Mouse (Mus musculus): ENCODE measurements around the gene Gm10228. TPM values are rescaled to one million over a fixed set of nuclear protein-coding genes. Genes with fewer than 3 reads are reported as not detected.

The Gm10228 gene
- not detected for total RNA-seq (2023)

DNA sequence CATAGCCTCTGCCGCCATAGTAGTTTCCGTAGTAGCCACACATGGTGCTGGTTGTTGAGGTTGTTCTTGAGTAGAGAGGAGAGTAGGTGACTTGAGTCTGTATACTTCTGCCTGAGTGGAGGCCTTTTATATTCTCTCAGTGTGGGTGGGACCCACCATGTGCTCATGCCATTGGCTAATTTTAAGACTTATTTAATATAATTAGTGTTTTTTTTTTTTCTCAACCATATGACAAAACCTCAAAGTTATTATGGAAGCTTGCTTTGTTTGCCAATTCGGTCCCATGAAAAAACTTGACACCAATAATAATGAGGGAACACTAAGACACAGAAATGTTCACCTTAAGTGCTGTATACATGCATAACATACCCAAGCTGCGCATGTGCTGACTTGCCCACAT is at the start of gene Gm10228:
Gene Gm10228, minus strand, starts transcription at position 101 of the 400 bp plus-strand sequence.

GRCm38 (mm10) chr16:89063902-89064301 is 22.6 kb upstream of the Gm10228 start, which contains the start of gene 1110025L11Rik:
Gene 1110025L11Rik, minus strand, starts transcription at chr16:89064002.

GRCm38 (mm10) chr16:89047783-89048182 is 6.5 kb upstream of the Gm10228 start, which contains the start of gene Krtap6-5:
Gene Krtap6-5, minus strand, starts transcription at chr16:89047883.

GRCm38 (mm10) chr16:89031399-89031798 is 9.9 kb downstream of the Gm10228 start, which contains the start of gene Krtap6-1:
Gene Krtap6-1, plus strand, starts transcription at chr16:89031699.

DNA sequence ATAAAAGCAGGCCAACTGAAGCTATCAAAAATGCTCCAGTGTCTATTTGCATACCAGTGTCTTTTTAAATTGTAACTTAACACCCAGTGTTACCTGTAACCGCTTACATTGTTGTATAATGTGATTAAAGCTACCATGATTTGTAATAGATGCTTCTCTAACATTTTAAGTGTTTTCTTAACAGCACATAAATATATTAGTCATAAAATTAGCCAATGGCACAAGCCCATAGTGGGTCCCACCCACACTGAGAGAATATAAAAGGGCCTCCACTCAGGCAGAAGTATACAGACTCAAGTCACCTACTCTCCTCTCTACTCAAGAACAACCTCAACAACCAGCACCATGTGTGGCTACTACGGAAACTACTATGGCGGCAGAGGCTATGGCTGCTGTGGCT is 26.3 kb downstream of the Gm10228 start, which contains the start of gene Gm10229:
Gene Gm10229, plus strand, starts transcription at position 301 of the 400 bp plus-strand sequence.

DNA sequence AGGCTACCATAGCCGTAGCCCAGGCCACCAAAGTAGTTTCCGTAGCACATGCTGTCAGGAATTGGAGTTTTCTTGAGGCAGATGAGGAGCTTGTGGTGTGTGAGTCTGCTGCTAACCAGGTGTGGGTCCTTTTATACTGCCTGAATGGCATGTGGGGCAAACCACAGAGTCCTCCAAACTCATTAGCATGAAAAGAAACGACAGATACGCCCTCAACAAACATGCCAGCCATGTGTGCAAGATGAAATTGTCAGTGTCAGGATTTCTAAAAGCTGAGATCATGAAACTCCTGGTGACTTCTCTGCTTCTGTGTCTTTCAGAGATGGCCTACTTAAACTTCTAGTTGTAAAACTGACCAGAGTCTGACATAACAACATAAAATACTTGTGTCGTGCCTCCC is 30.6 kb downstream of the Gm10228 start, which contains the start of gene Krtap22-2:
Gene Krtap22-2, minus strand, starts transcription at position 101 of the 400 bp plus-strand sequence.

Other genes with a start within 250 kb of the Gm10228 start
- not detected for gene Gm20741, start 229.3 kb downstream of the Gm10228 start, total RNA-seq (2023)
- not detected for gene Krtap15, start 221.3 kb downstream of the Gm10228 start, total RNA-seq (2023)
- not detected for gene Krtap14, start 215.3 kb downstream of the Gm10228 start, total RNA-seq (2023)
- gene Krtap19-1, start 172.1 kb downstream of the Gm10228 start, total RNA-seq (2023): not detected
- gene Krtap19-2, start 167.2 kb downstream of the Gm10228 start, total RNA-seq (2023): not detected
- not detected for gene Krtap19-3, start 163.4 kb downstream of the Gm10228 start, total RNA-seq (2023)
- not detected for gene Krtap19-4, start 156.4 kb downstream of the Gm10228 start, total RNA-seq (2023)
- not detected for gene Krtap19-5, start 145.0 kb downstream of the Gm10228 start, total RNA-seq (2023)
- gene Krtap19-9b, start 109.2 kb downstream of the Gm10228 start, total RNA-seq (2023): not detected
- not detected for gene Krtap16-3, start 78.6 kb downstream of the Gm10228 start, total RNA-seq (2023)
- not detected for gene Krtap22-2, start 30.7 kb downstream of the Gm10228 start, total RNA-seq (2023)
- not detected for gene Gm10229, start 26.2 kb downstream of the Gm10228 start, total RNA-seq (2023)
- not detected for gene Krtap6-1, start 9.8 kb downstream of the Gm10228 start, total RNA-seq (2023)
- gene Krtap6-5, start 6.4 kb upstream of the Gm10228 start, total RNA-seq (2023): not detected
- not detected for gene 1110025L11Rik, start 22.5 kb upstream of the Gm10228 start, total RNA-seq (2023)
- not detected for gene Krtap6-3, start 42.5 kb upstream of the Gm10228 start, total RNA-seq (2023)
- gene Gm6358, start 99.4 kb upstream of the Gm10228 start, total RNA-seq (2023): not detected
- gene Gm10061, start 109.6 kb upstream of the Gm10228 start, total RNA-seq (2023): not detected
- gene Gm9789, start 116.5 kb upstream of the Gm10228 start, total RNA-seq (2023): not detected
- not detected for gene Gm7735, start 128.0 kb upstream of the Gm10228 start, total RNA-seq (2023)
- gene 1110057P08Rik, start 133.3 kb upstream of the Gm10228 start, total RNA-seq (2023): not detected
- not detected for gene Krtap20-2, start 164.4 kb upstream of the Gm10228 start, total RNA-seq (2023)